Mouse (Mus musculus) small intestine, adult 2 months (tissue): ENCODE results near the gene Map2.

Experiments used
- CTCF ChIP-seq: fragments of 200-500 bp; IDR thresholded peaks from 2 replicates; pipeline ENCODE4 v1.5.1; 2012; ENCODE audit warnings: low read depth, mild to moderate bottlenecking, control low read depth, inconsistent platforms, low read length, moderate library complexity, mixed read lengths; ENCODE audit not compliant: insufficient replicate concordance, insufficient read length; ENCODE audit errors: extremely low read depth
- POLR2A ChIP-seq: fragments of 200-500 bp; IDR thresholded peaks from 2 replicates; pipeline ENCODE4 v1.6.1; 2012; ENCODE audit warnings: low read depth, mild to moderate bottlenecking, control low read depth, inconsistent platforms, low read length, moderate library complexity

DNA sequence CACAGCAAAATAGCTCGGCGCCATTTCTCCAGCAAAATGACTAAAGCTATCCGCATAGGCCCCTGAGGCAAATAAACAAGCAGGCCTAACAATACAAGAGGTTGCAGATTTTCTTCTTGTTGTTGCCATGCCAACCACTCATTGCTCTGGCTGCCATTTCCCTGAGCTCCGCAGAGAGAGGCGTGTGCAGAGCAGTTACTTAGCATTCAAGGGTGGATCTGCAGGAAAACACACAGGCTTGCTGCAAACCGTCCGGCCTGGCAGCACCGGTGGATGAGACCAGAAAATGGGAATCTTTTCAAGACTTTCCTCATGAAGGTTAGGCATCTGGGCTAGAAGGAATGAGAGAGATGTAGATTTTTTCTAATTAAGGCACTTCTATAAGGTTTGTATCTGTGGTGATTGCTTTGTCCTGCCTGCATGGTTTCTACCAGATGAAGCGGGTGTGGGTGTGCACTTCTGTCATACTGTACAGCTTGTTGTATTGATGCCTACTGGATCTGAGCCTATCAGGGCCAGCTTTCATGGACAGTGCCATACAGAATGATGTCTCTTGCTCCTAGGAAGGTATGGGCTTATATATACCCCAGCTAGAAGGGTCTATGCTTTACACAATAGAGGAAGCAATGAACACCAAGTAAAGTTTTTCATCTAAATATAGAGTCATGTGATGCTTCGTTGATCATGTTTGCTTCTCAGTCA lies 211.8 kb downstream of the Map2 start:
- TF ChIP-seq CTCF (no peak), POLR2A (no peak)
